Mouse (Mus musculus) brown adipose tissue, adult 24 weeks (tissue): ENCODE measurements around the gene Synpo2. TPM values are rescaled to one million over a fixed set of nuclear protein-coding genes. Genes with fewer than 3 reads are reported as not detected.

Experiments used
- H3K27ac ChIP-seq: fragments of 200-500 bp; replicated peaks from 2 replicates; pipeline ENCODE4 v1.5.1; 2012; ENCODE audit warnings: low read depth, mild to moderate bottlenecking, low read length
- H3K4me1 ChIP-seq: fragments of 200-500 bp; 2 replicates; pipeline ENCODE4 v1.6.1; 2012; ENCODE audit warnings: low read length, mixed read lengths; ENCODE audit not compliant: control insufficient read depth, insufficient read depth, insufficient read length
- H3K4me3 ChIP-seq: fragments of 200-500 bp; 2 replicates; pipeline ENCODE4 v1.5.1; 2012; ENCODE audit warnings: low read depth, mild to moderate bottlenecking, low read length, moderate library complexity; ENCODE audit not compliant: insufficient read depth
- polyA plus RNA-seq: library from polyadenylated mRNA; stranded (reverse); fragments of >200 nt; gene quantifications from 2 replicates; pipeline ENCODE4 v1.2.4, GENCODE M21; 2012; ENCODE audit not compliant: missing spikeins, insufficient read depth, insufficient read length

The Synpo2 gene
- 6.0 and 7.4 TPM in 2 replicates for polyA plus RNA-seq

DNA sequence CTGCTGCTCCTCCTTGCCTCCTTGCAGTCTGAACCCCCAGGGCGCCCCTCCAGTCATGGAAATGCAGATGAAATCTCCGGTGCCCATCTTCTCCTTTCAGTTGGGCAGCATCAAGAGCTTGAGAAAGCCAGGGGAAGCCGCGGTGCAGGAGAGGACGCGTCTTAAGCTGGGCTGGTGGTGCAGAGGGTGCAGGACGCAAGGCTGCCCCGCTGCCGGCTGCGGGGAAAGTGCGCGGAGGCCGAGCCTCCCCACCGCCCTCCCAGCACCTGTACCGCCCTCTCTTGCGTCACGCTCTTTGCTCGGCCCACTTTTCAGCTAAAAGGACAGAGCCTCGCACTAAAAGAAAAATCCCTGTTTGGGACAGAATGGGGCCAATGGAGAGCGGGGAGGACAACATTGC is at the start of gene Synpo2:
TSS of gene Synpo2 (minus strand) at position 229 of the 400 bp plus-strand sequence.
- H3K4me3 ChIP-seq: peak within 1 kb of the TSS; percentile 54
- H3K27ac ChIP-seq: no peak within 1 kb of the TSS
- H3K4me1 ChIP-seq: no peaks in the 10 kb centered on the region

- H3K4me1 ChIP-seq: 0 out of 2 replicates have a peak, but pooled peaks cover 2% of the 10 kb centered on the region
- no peak overlapping the region for H3K27ac ChIP-seq
- H3K4me3 ChIP-seq: no peak overlapping the region
These were observed 49.7 kb upstream of the Synpo2 start for GRCm38 (mm10) chr3:123285649-123286048.

DNA sequence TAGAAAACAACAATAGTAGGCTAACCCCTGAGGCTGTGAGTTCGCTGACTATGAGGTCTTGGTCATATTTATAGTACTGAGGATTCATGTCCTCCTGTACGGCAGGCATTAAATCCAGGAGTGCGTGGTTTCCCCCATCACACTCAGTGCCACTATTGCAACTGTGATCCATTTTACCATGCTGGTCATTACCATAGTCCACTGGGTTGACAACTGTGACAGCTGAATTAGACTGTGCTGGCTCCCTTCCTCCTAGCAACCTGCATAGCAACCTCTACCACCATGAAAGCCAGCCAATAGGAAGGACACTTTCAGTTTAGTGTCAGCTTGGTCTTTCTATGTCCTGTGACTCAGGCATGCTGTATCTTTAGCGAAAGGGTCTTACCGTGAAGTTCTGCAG is 48.3 kb upstream of the Synpo2 start:
- Histone ChIP-seq H3K4me3 (no peak overlapping the region), H3K4me1 (0 out of 2 replicates have a peak, but pooled peaks cover 2% of the 10 kb centered on the region), H3K27ac (no peak overlapping the region)

- no peaks in the 10 kb centered on the region for H3K4me1 ChIP-seq
- H3K27ac ChIP-seq: no peak overlapping the region
- no peak overlapping the region for H3K4me3 ChIP-seq
These were observed 47.1 kb upstream of the Synpo2 start for GRCm38 (mm10) chr3:123282866-123283615.

DNA sequence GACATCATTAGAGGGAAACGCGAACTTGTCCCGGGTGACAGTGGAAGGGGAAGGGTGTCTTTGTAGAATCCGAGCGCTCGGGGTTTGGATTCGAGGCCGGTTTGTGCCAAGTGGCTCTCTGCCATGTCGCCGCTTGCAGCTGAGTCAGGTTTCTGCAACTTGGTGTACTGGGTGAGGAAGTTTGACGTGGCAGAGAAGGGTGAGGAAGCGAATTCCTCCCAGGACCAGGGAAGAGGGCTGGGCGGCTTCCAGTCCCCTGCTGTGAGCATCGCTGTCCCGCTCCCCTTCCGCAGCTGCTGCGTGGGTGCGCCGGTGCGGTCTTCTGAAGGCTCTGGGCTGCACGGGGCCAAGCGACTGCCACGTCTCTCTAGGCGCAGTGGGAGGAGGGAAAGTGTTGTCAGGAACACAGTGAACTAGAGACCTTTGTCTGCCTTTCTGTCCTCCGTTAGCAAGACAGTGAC is 31.8 kb upstream of the Synpo2 start:
- peak overlapping the region; percentile 82 for H3K4me3 ChIP-seq
- H3K4me1 ChIP-seq: peaks cover 3% of the 10 kb centered on the region; the same call in 1 of the 2 replicates
- H3K27ac ChIP-seq: peak overlapping the region; percentile 72

DNA sequence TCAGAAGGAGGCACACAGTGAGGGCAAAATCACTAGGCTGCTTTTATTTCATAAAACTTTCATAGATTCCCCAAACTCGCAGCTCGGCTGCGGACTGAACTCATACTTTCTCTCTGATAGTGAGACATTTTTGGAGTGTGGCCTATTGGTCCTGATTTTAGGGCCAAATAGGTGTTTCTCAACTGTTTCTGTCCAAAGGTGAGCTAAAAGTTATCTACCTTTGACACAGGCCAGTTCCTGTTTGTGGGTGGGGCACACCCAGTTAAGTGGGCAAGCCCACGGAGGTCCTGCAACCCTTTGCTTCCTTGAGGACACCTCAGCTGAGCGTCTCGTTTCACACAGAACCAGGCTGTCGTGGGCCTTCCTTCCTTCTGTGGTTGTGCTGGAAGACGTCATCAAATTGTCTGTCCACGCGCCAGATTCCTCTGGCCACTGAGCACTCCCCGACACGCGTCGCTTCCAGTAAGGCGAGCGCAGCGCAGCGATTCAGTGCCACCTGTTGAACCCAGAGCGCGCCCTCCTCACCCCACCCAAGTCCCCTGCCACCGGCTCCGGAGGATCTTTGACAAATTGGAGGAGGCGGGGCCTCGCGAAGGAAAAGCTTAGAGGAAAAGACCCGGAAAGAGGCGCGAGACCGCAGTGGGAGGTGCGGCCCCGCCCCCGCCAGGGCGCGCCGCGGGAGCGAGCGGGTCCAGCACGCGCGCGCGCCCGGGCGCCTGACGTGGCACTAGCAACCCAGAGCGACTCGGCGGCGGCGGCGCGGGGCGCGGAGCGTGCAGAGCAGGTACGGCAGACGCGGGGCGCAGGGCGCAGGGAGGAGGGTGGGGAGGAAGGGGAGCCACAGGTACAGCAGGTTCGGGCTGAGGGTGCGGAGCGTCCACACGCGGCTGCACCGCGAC is 31.1 kb upstream of the Synpo2 start, which contains the start of gene Sec24d:
TSS of gene Sec24d (plus strand) at position 703 of the 899 bp plus-strand sequence.
- H3K27ac ChIP-seq: peak within 1 kb of the TSS; percentile 72
- peaks cover 3% of the 10 kb centered on the region; the same call in 1 of the 2 replicates for H3K4me1 ChIP-seq
- H3K4me3 ChIP-seq: peak within 1 kb of the TSS; percentile 82

GRCm38 (mm10) chr3:123264706-123265105 is 28.8 kb upstream of the Synpo2 start:
- peaks cover 3% of the 10 kb centered on the region; the same call in 1 of the 2 replicates for H3K4me1 ChIP-seq
- no peak overlapping the region for H3K27ac ChIP-seq
- H3K4me3 ChIP-seq: peak overlapping the region; percentile 57

- Histone ChIP-seq H3K4me3 (no peak overlapping the region), H3K4me1 (no peaks in the 10 kb centered on the region), H3K27ac (no peak overlapping the region)
These were observed 22.8 kb upstream of the Synpo2 start for GRCm38 (mm10) chr3:123258709-123259108.

GRCm38 (mm10) chr3:123256181-123257101 is 20.5 kb upstream of the Synpo2 start:
- H3K27ac ChIP-seq: no peak overlapping the region
- no peak overlapping the region for H3K4me3 ChIP-seq
- H3K4me1 ChIP-seq: no peaks in the 10 kb centered on the region

DNA sequence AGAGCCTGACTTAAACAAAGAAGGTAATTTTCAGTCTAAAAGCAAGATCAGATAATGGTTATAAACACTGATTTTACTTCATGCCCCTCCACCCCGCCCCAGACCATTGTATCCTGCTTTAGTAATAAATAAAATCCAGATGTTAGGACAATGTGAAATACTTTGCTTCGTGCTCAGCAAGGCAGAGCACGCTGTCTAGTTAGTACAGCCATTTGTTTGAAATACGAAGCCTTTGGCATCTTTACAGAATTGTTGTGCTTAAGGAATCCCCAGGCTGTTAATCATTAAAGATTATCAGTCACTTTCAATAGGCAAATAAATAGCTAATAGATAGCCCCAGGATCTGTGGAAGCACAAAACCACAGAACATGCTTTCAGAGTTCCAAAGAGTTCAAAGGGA is 9.7 kb upstream of the Synpo2 start:
- H3K27ac ChIP-seq: no peak overlapping the region
- no peak overlapping the region for H3K4me3 ChIP-seq
- H3K4me1 ChIP-seq: no peaks in the 10 kb centered on the region

DNA sequence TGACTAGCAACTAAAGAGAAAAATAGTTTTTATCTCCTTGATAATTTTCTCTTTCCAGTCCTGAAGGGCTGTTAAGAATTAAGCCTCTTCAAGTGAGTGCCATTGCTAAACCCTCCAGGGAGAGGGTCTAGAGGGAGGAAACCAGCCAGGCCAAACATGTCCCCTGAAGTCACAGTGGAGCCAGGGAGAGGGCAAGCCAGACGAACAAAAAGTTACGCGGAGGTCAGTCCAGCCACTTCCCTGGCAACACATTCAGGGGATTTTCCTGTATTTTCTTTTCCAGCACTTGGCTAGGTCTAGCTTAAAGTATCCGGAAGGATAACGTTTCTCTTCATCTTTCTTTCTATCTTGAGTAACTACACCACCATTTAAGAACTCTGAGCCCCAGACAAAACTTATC is 8.4 kb upstream of the Synpo2 start:
- no peak overlapping the region for H3K27ac ChIP-seq
- no peak overlapping the region for H3K4me3 ChIP-seq
- H3K4me1 ChIP-seq: no peaks in the 10 kb centered on the region

- no peak overlapping the region for H3K27ac ChIP-seq
- no peaks in the 10 kb centered on the region for H3K4me1 ChIP-seq
- H3K4me3 ChIP-seq: no peak overlapping the region
These were observed 1.5 kb upstream of the Synpo2 start for GRCm38 (mm10) chr3:123237446-123237845.

DNA sequence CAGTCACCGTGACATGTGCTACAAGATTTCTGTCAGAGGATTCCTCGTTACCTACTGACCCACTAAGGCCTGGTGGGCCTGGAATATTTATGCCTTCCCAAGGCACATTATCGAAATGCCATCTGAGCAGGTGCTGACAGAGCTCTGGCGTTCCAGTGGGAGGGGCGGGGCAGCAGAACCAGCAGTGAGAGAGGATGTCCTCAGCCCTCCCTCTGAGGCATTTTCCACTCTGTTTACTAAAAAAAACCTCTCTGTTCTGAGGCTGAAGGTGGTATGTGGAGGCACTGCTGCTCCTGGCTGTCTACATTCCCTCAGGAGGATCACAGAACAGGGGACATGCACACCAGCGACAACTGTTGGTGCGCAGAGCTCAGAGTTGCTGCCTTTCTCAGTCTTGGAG is 1.1 kb upstream of the Synpo2 start:
- Histone ChIP-seq H3K4me1 (no peaks in the 10 kb centered on the region), H3K4me3 (no peak overlapping the region), H3K27ac (no peak overlapping the region)

DNA sequence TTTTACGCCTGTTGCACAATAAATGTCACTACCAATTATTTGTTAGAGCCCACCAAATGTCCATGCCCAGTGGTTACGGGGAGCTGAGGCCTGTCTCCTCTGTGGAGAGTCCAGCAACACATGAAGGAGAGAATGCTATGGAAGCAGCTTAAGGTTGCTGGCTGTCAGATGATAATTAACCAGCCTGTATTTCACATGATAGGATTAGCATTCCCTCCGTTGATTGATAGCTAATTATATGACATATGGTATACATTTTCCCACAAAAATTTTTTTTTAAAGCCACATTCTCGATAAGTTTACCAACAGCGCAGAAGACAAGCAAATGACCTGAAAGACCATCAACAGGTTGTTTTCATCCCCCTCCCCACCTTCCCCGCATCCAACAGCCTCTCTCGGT is 454 bp downstream of the Synpo2 start:
- H3K27ac ChIP-seq: no peak overlapping the region
- H3K4me3 ChIP-seq: peak overlapping the region; percentile 54
- no peaks in the 10 kb centered on the region for H3K4me1 ChIP-seq
